12 mouse cellular contexts compared by ENCODE assay signal in genomic region chr4:65217651-65218364, GRCm38 (mm10).
A peak's percentile ranks its signal among the peaks of the same experiment; 100 is the strongest.
DNase-seq lines count a peak whose midpoint lies in the region; ATAC-seq lines count a peak whose summit lies in the region.
"Had no signal": no experiment of that assay in that cellular context is flagged by ENCODE, and none has a peak within 500 bp of the region (broad histone marks: within the 10 kb centered on the region; RNA-seq: fewer than 3 reads in every experiment).

No protein-coding gene starts in this region.

- peaks cover 11% of the 10 kb centered on the region; the same call in 1 of the 2 replicates for H3K4me1 ChIP-seq in forebrain, embryonic 13.5 days
- no peaks in the 10 kb centered on the region for H3K4me1 ChIP-seq in forebrain, embryonic 16.5 days (replicated peaks; ENCODE audit: control insufficient read depth, insufficient read depth, low read length)
- H3K4me1 ChIP-seq in kidney, embryonic 14.5 days (ENCODE audit: control insufficient read depth, insufficient read depth, low read length), result 0 out of 2 replicates have a peak, but pooled peaks cover 9% of the 10 kb centered on the region
- H3K4me1 ChIP-seq in midbrain, embryonic 15.5 days, result no peaks in the 10 kb centered on the region
- H3K4me1 ChIP-seq: liver, embryonic 15.5 days had no signal

- no peaks in the 10 kb centered on the region for H3K9me3 ChIP-seq in forebrain, embryonic 13.5 days (replicated peaks)
- H3K9me3 ChIP-seq in forebrain, embryonic 16.5 days (ENCODE audit: control insufficient read depth, low read length), result no peaks in the 10 kb centered on the region
- H3K9me3 ChIP-seq in kidney, embryonic 14.5 days (ENCODE audit: control insufficient read depth, low read length), result no peaks in the 10 kb centered on the region
- no peaks in the 10 kb centered on the region for H3K9me3 ChIP-seq in midbrain, embryonic 15.5 days
- H3K9me3 ChIP-seq: liver, embryonic 15.5 days had no signal

- no peaks in the 10 kb centered on the region for H3K36me3 ChIP-seq in forebrain, embryonic 13.5 days (ENCODE audit: poor library complexity, severe bottlenecking)
- H3K36me3 ChIP-seq in forebrain, embryonic 16.5 days (ENCODE audit: control insufficient read depth, insufficient read depth), result no peaks in the 10 kb centered on the region
- H3K36me3 ChIP-seq in kidney, embryonic 14.5 days (ENCODE audit: control insufficient read depth, insufficient read depth, low read length), result no peaks in the 10 kb centered on the region
- H3K36me3 ChIP-seq in midbrain, embryonic 15.5 days (replicated peaks), result no peaks in the 10 kb centered on the region
- H3K36me3 ChIP-seq: liver, embryonic 15.5 days had no signal

- ATAC-seq in forebrain, embryonic 13.5 days, result 0 out of 2 replicates have a peak, but pooled peaks have one; percentile 38
- no peak; the same call in 1 of the 2 replicates for ATAC-seq in forebrain, embryonic 16.5 days
- ATAC-seq in kidney, embryonic 14.5 days (ENCODE audit: low FRiP score, low TSS enrichment), result peak; percentile 80; the same call in 1 of the 2 replicates
- no peak for ATAC-seq in granulocyte monocyte progenitor cell, adult 5-6 weeks (replicated peaks; ENCODE audit: poor library complexity, severe bottlenecking)
- ATAC-seq in midbrain, embryonic 15.5 days (replicated peaks), result no peak

- no peak overlapping the region for H3K4me3 ChIP-seq in forebrain, embryonic 13.5 days
- no peak overlapping the region for H3K4me3 ChIP-seq in forebrain, embryonic 16.5 days (replicated peaks; ENCODE audit: low read length)
- H3K4me3 ChIP-seq in kidney, embryonic 14.5 days (ENCODE audit: low read length), result no peak overlapping the region
- H3K4me3 ChIP-seq in midbrain, embryonic 15.5 days, result no peak overlapping the region
- H3K4me3 ChIP-seq: liver, embryonic 15.5 days had no signal

- H3K27ac ChIP-seq in forebrain, embryonic 13.5 days, result no peak overlapping the region
- H3K27ac ChIP-seq in forebrain, embryonic 16.5 days (ENCODE audit: low read length), result no peak overlapping the region
- H3K27ac ChIP-seq in kidney, embryonic 14.5 days (ENCODE audit: low read depth, low read length), result peak overlapping the region; percentile 15; the same call in 1 of the 2 replicates
- H3K27ac ChIP-seq in midbrain, embryonic 15.5 days, result no peak overlapping the region
- H3K27ac ChIP-seq: liver, embryonic 15.5 days had no signal

- no peak overlapping the region for H3K4me2 ChIP-seq in forebrain, embryonic 13.5 days
- H3K4me2 ChIP-seq in forebrain, embryonic 16.5 days (ENCODE audit: low read length), result no peak overlapping the region
- no peak overlapping the region for H3K4me2 ChIP-seq in kidney, embryonic 14.5 days (replicated peaks; ENCODE audit: low read depth, low read length)
- no peak overlapping the region for H3K4me2 ChIP-seq in midbrain, embryonic 15.5 days
- H3K4me2 ChIP-seq: liver, embryonic 15.5 days had no signal

- DNase-seq in kidney, adult 8-10 months, result no peak
- DNase-seq in embryo, embryonic 10.5 days (ENCODE audit: low spot score), result peak; percentile 52
- DNase-seq in kidney, postnatal 4 days, result peak; percentile 12 to 18
- DNase-seq: adrenal gland, postnatal 25 days; cerebellum, adult 8-10 months; right cerebral cortex, postnatal 14 days had no signal

- H3K27me3 ChIP-seq in forebrain, embryonic 13.5 days, result no peaks in the 10 kb centered on the region
- no peaks in the 10 kb centered on the region for H3K27me3 ChIP-seq in forebrain, embryonic 16.5 days (replicated peaks; ENCODE audit: control insufficient read depth, insufficient read depth, low read length)
- no peaks in the 10 kb centered on the region for H3K27me3 ChIP-seq in kidney, embryonic 14.5 days (ENCODE audit: control insufficient read depth, insufficient read depth, low read length)
- no peaks in the 10 kb centered on the region for H3K27me3 ChIP-seq in midbrain, embryonic 15.5 days (replicated peaks)
- H3K27me3 ChIP-seq: liver, embryonic 15.5 days had no signal

- no peak overlapping the region for H3K9ac ChIP-seq in forebrain, embryonic 13.5 days
- H3K9ac ChIP-seq in forebrain, embryonic 16.5 days (replicated peaks; ENCODE audit: low read depth, low read length), result no peak overlapping the region
- no peak overlapping the region for H3K9ac ChIP-seq in kidney, embryonic 14.5 days (ENCODE audit: low read depth, low read length)
- no peak overlapping the region for H3K9ac ChIP-seq in midbrain, embryonic 15.5 days
- H3K9ac ChIP-seq: liver, embryonic 15.5 days had no signal

- 68% methylated on average over 9 of the region's 9 CpGs for WGBS in forebrain, embryonic 13.5 days
- WGBS in forebrain, embryonic 16.5 days, result 51% methylated on average over 9 of the region's 9 CpGs
- WGBS in kidney, embryonic 14.5 days, result 20% methylated on average over 9 of the region's 9 CpGs
- WGBS in midbrain, embryonic 15.5 days, result 73% methylated on average over 9 of the region's 9 CpGs

Comparison
In these comparisons a context has a peak if more than half of its experiments do, and no peak if none do; other contexts are left out.
1. ATAC-seq: peak in forebrain, embryonic 13.5 days (single experiment) and kidney, embryonic 14.5 days (single experiment); none in forebrain, embryonic 16.5 days (single experiment), granulocyte monocyte progenitor cell, adult 5-6 weeks (single experiment) and midbrain, embryonic 15.5 days (single experiment).
2. DNase-seq: peak in embryo, embryonic 10.5 days (single experiment) and kidney, postnatal 4 days (2 of 2); none in kidney, adult 8-10 months (0 of 2).